18 mouse cellular contexts compared by ENCODE assay signal in genomic region chr9:55232586-55232985, GRCm38 (mm10). TPM values are rescaled to one million over a fixed set of nuclear protein-coding genes. Genes with fewer than 3 reads are reported as not detected.
DNase-seq lines count a peak whose midpoint lies in the region; ATAC-seq and TF ChIP-seq lines count a peak whose summit lies in the region.
"Had no signal": no experiment of that assay in that cellular context is flagged by ENCODE, and none has a peak within 500 bp of the region (broad histone marks: within the 10 kb centered on the region; RNA-seq: fewer than 3 reads in every experiment).

No protein-coding gene starts in this region.

- H3K27me3 ChIP-seq in kidney, adult 2 months (replicated peaks; ENCODE audit: control insufficient read depth, insufficient read depth, low read length): no peaks in the 10 kb centered on the region
- no peaks in the 10 kb centered on the region for H3K27me3 ChIP-seq in kidney, embryonic 14.5 days (ENCODE audit: control insufficient read depth, insufficient read depth, low read length)
- H3K27me3 ChIP-seq: embryonic facial prominence, embryonic 13.5 days; heart, embryonic 12.5 days; intestine, embryonic 15.5 days had no signal

- peak overlapping the region; percentile 51; the same call in 1 of the 2 replicates for H3K27ac ChIP-seq in kidney, adult 2 months (ENCODE audit: insufficient read depth, low read depth, low read length)
- H3K27ac ChIP-seq in kidney, embryonic 14.5 days (ENCODE audit: low read depth, low read length): no peak overlapping the region
- H3K27ac ChIP-seq: embryonic facial prominence, embryonic 13.5 days; forebrain, embryonic 12.5 days; hindbrain, embryonic 10.5 days; hindbrain, embryonic 14.5 days; intestine, embryonic 15.5 days had no signal

- 84% methylated on average over 7 of the region's 7 CpGs for WGBS in kidney, adult 2 months
- WGBS in kidney, embryonic 14.5 days: 87% methylated on average over 7 of the region's 7 CpGs

- TF ChIP-seq POLR2A in kidney, adult 2 months (IDR thresholded peaks at IDR 0.05; ENCODE audit: low read depth, low read length): no peak

- H3K4me1 ChIP-seq in kidney, adult 2 months (ENCODE audit: control insufficient read depth, insufficient read depth, low read length): peaks cover 9% of the 10 kb centered on the region; the same call in 1 of the 2 replicates
- no peaks in the 10 kb centered on the region for H3K4me1 ChIP-seq in kidney, embryonic 14.5 days (ENCODE audit: control insufficient read depth, insufficient read depth, low read length)
- H3K4me1 ChIP-seq: embryonic facial prominence, embryonic 13.5 days; forebrain, embryonic 12.5 days; heart, embryonic 12.5 days; hindbrain, embryonic 10.5 days; intestine, embryonic 15.5 days had no signal

- no peak for TF ChIP-seq CTCF in kidney, adult 2 months (conservative IDR thresholded peaks at IDR 0.05; ENCODE audit: insufficient read depth, insufficient read length, low read depth, low read length)

- no peak overlapping the region for H3K9ac ChIP-seq in kidney, embryonic 14.5 days (ENCODE audit: low read depth, low read length)
- H3K9ac ChIP-seq: embryonic facial prominence, embryonic 13.5 days; forebrain, embryonic 12.5 days; heart, embryonic 12.5 days; hindbrain, embryonic 14.5 days; intestine, embryonic 15.5 days had no signal

- no peak for ATAC-seq in kidney, embryonic 14.5 days (ENCODE audit: low FRiP score, low TSS enrichment)
- ATAC-seq: forebrain, embryonic 16.5 days; intestine, embryonic 15.5 days had no signal

- no peaks in the 10 kb centered on the region for H3K36me3 ChIP-seq in kidney, adult 2 months (ENCODE audit: control insufficient read depth, insufficient read depth, low read length)
- H3K36me3 ChIP-seq in kidney, embryonic 14.5 days (ENCODE audit: control insufficient read depth, insufficient read depth, low read length): no peaks in the 10 kb centered on the region
- H3K36me3 ChIP-seq: embryonic facial prominence, embryonic 13.5 days; forebrain, embryonic 12.5 days; heart, embryonic 12.5 days; hindbrain, embryonic 10.5 days; intestine, embryonic 15.5 days had no signal

- H3K9me3 ChIP-seq in kidney, embryonic 14.5 days (ENCODE audit: control insufficient read depth, low read length): no peaks in the 10 kb centered on the region
- H3K9me3 ChIP-seq: embryonic facial prominence, embryonic 13.5 days; forebrain, embryonic 12.5 days; heart, embryonic 12.5 days; hindbrain, embryonic 10.5 days; intestine, embryonic 15.5 days had no signal

- no peak overlapping the region for H3K4me2 ChIP-seq in kidney, embryonic 14.5 days (replicated peaks; ENCODE audit: low read depth, low read length)
- H3K4me2 ChIP-seq: embryonic facial prominence, embryonic 13.5 days; forebrain, embryonic 12.5 days; heart, embryonic 12.5 days; hindbrain, embryonic 14.5 days; intestine, embryonic 15.5 days had no signal

- H3K4me3 ChIP-seq in kidney, adult 2 months (ENCODE audit: insufficient read depth, low read depth, low read length): no peak overlapping the region
- no peak overlapping the region for H3K4me3 ChIP-seq in kidney, embryonic 14.5 days (ENCODE audit: low read length)
- H3K4me3 ChIP-seq: embryonic facial prominence, embryonic 13.5 days; forebrain, embryonic 12.5 days; heart, embryonic 12.5 days; hindbrain, embryonic 10.5 days; intestine, embryonic 15.5 days had no signal

- no peak for DNase-seq in kidney, adult 2 months
- DNase-seq in ES-CJ7 (ENCODE audit: low read depth, low spot score) (peak; percentile 59), ZHBTc4 (ENCODE audit: low read depth, low spot score) (peak; percentile 45)
- DNase-seq in T-cell, adult 2 months (ENCODE audit: low spot score): no peak
- no peak for DNase-seq in cerebellum, adult 11 months
- DNase-seq: adrenal gland, adult 8-10 months; cerebellum, adult 11-12 months; cerebellum, adult 9-10 months; cerebellum, postnatal 25 days; gastrocnemius, postnatal 10 days had no signal

RNA-seq across cellular contexts. Expression of gene Fbxo22, which starts 23.9 kb away (rescaled TPM):
- polyA plus RNA-seq in kidney, adult 2 months (2012; rRNA removed): 26.4 and 27.7 TPM in 2 replicates
- polyA plus RNA-seq in kidney, embryonic 14.5 days (2014; fragmentation: Nextera tagmentation; extraction: Ambion mirVana): 57.5 and 75.3 TPM in 2 replicates

Comparison
In these comparisons a context has a peak if more than half of its experiments do, and no peak if none do; other contexts are left out.
1. DNase-seq: peak in ES-CJ7 (single experiment) and ZHBTc4 (single experiment); none in kidney, adult 2 months (single experiment), T-cell, adult 2 months (single experiment) and cerebellum, adult 11 months (single experiment).